Mouse (Mus musculus): ENCODE results near the gene Sos2. TPM values are rescaled to one million over a fixed set of nuclear protein-coding genes. Genes with fewer than 3 reads are reported as not detected.

Gene Sos2
- 9.8 and 10.8 TPM in 2 replicates for total RNA-seq (2012; rRNA removed)
- polyA plus RNA-seq (2012; ENCODE audit: insufficient read depth in 1 of 2, insufficient read length in 2 of 2, low read depth in 1 of 2, low replicate concordance in 2 of 2, missing spikeins in 1 of 2): 10 to 100 TPM in 1 of 2 experiments, not detected in 1; 17.8 TPM

- DNase-seq (ENCODE audit: low read depth, low spot score): peak; percentile 37
- peaks cover 9 to 16% of the 10 kb centered on the region in 2 experiments; a peak in 2 of 4 replicates for H3K4me1 ChIP-seq (ENCODE audit: control insufficient read depth in 1 of 2, insufficient read depth in 2 of 2, low read length in 2 of 2)
- TF ChIP-seq MAX (IDR thresholded peaks at IDR 0.05; ENCODE audit: low read length) (no peak), NELFE (IDR thresholded peaks at IDR 0.05; ENCODE audit: low read depth, low read length) (0 out of 2 replicates have a peak, but pooled peaks have one; percentile 6)
These were observed at the start of gene Sos2 for GRCm38 (mm10) chr12:69681566-69682061. Gene Sos2, minus strand, starts transcription at chr12:69681852.

GRCm38 (mm10) chr12:69730306-69730705, 48.7 kb upstream of the Sos2 start:
- H3K9ac ChIP-seq (ENCODE audit: control insufficient read depth, low read depth, low read length, poor library complexity, severe bottlenecking): no peak overlapping the region
- H3K79me2 ChIP-seq (ENCODE audit: control insufficient read depth, insufficient read depth, low read length, poor library complexity): peaks cover 2% of the 10 kb centered on the region; the same call in 1 of the 2 replicates
- no peaks in the 10 kb centered on the region for H3K27me3 ChIP-seq (ENCODE audit: control insufficient read depth in 1 of 2, insufficient read depth in 2 of 2, low read length in 2 of 2)
- H3K4me1 ChIP-seq (ENCODE audit: control insufficient read depth in 1 of 2, insufficient read depth in 2 of 2, low read length in 2 of 2): peaks cover 3 to 7% of the 10 kb centered on the region in 2 experiments; a peak in 2 of 4 replicates
- 0 out of 2 replicates have a peak, but pooled peaks have one; percentile 5 for TF ChIP-seq GATA1 (IDR thresholded peaks at IDR 0.05; ENCODE audit: low read depth, low read length)
- no peak for TF ChIP-seq MEF2A (IDR thresholded peaks at IDR 0.05; ENCODE audit: extremely low read depth, insufficient replicate concordance, low read depth, low read length, poor library complexity, severe bottlenecking)
- no peak for TF ChIP-seq USF1 (IDR thresholded peaks at IDR 0.05; ENCODE audit: low read depth, low read length)
- no peak for TF ChIP-seq NRF1 (IDR thresholded peaks at IDR 0.05; ENCODE audit: insufficient read depth, low read depth, low read length, poor library complexity, severe bottlenecking)
- no peak for TF ChIP-seq CTCF (IDR thresholded peaks at IDR 0.05 in 2 of 3, conservative IDR thresholded peaks at IDR 0.05 in 1 of 3; ENCODE audit: control insufficient read depth in 1 of 3, insufficient read depth in 1 of 3, low read depth in 2 of 3, low read length in 3 of 3, poor library complexity in 1 of 3, severe bottlenecking in 1 of 3)
- TF ChIP-seq SMC3 (IDR thresholded peaks at IDR 0.05; ENCODE audit: low read depth, low read length): no peak
- TF ChIP-seq ZNF384 (IDR thresholded peaks at IDR 0.05; ENCODE audit: low read depth, low read length): no peak
- TF ChIP-seq MAFK (IDR thresholded peaks at IDR 0.05; ENCODE audit: borderline replicate concordance, low read depth, low read length): no peak
- H3K36me3 ChIP-seq (ENCODE audit: control insufficient read depth in 1 of 2, insufficient read depth in 2 of 2, low read length in 2 of 2): peaks cover 0 to 9% of the 10 kb centered on the region in 2 experiments; a peak in 2 of 4 replicates
- H3K27ac ChIP-seq (ENCODE audit: control insufficient read depth, low read depth, low read length): no peak overlapping the region
- no peaks in the 10 kb centered on the region for H3K9me3 ChIP-seq (replicated peaks; ENCODE audit: insufficient read depth, low read length)
- DNase-seq (ENCODE audit: low read depth, low spot score): no peak
- H3K4me3 ChIP-seq (ENCODE audit: control insufficient read depth in 1 of 2, insufficient read depth in 1 of 2, low read depth in 2 of 2, low read length in 2 of 2): no peak overlapping the region

More at GRCm38 (mm10) chr12:69681566-69682061, at the start of gene Sos2:
- peak within 1 kb of the TSS; percentile 99 for H3K9ac ChIP-seq (ENCODE audit: control insufficient read depth, low read depth, low read length, poor library complexity, severe bottlenecking)
- H3K27ac ChIP-seq (ENCODE audit: control insufficient read depth, low read depth, low read length): peak within 1 kb of the TSS; percentile 82
- peak within 1 kb of the TSS; percentile 72 to 94 for H3K4me3 ChIP-seq (ENCODE audit: control insufficient read depth in 1 of 2, insufficient read depth in 1 of 2, low read depth in 2 of 2, low read length in 2 of 2)
- H3K79me2 ChIP-seq (ENCODE audit: control insufficient read depth, insufficient read depth, low read length, poor library complexity): peaks cover 39% of the 10 kb centered on the region
- no peaks in the 10 kb centered on the region for H3K27me3 ChIP-seq (ENCODE audit: control insufficient read depth in 1 of 2, insufficient read depth in 2 of 2, low read length in 2 of 2)
- H3K36me3 ChIP-seq (ENCODE audit: control insufficient read depth in 1 of 2, insufficient read depth in 2 of 2, low read length in 2 of 2): peaks cover 0 to 12% of the 10 kb centered on the region in 2 experiments; a peak in 2 of 4 replicates
- no peaks in the 10 kb centered on the region for H3K9me3 ChIP-seq (replicated peaks; ENCODE audit: insufficient read depth, low read length)

GRCm38 (mm10) chr12:69729246-69729645, 47.6 kb upstream of the Sos2 start:
- no peak for TF ChIP-seq UBTF (IDR thresholded peaks at IDR 0.05; ENCODE audit: borderline replicate concordance, insufficient read depth, low read depth, low read length)
- TF ChIP-seq ZNF384 (IDR thresholded peaks at IDR 0.05; ENCODE audit: low read depth, low read length): no peak
- no peak for TF ChIP-seq NELFE (IDR thresholded peaks at IDR 0.05; ENCODE audit: low read depth, low read length)
- TF ChIP-seq ZC3H11A (IDR thresholded peaks at IDR 0.05; ENCODE audit: low read depth, low read length): no peak
- TF ChIP-seq MAX (IDR thresholded peaks at IDR 0.05; ENCODE audit: low read length): no peak
- no peak for TF ChIP-seq HCFC1 (IDR thresholded peaks at IDR 0.05; ENCODE audit: low read depth, low read length)
- TF ChIP-seq SMC3 (IDR thresholded peaks at IDR 0.05; ENCODE audit: low read depth, low read length): no peak
- TF ChIP-seq USF1 (IDR thresholded peaks at IDR 0.05; ENCODE audit: low read depth, low read length): no peak
- no peak for TF ChIP-seq RCOR1 (IDR thresholded peaks at IDR 0.05; ENCODE audit: low read depth, low read length)
- TF ChIP-seq RAD21 (IDR thresholded peaks at IDR 0.05; ENCODE audit: low read depth, low read length): no peak
- no peak for DNase-seq (ENCODE audit: low read depth, low spot score)
- peaks cover 6% of the 10 kb centered on the region for H3K79me2 ChIP-seq (ENCODE audit: control insufficient read depth, insufficient read depth, low read length, poor library complexity)
- no peak overlapping the region for H3K4me3 ChIP-seq (ENCODE audit: control insufficient read depth in 1 of 2, insufficient read depth in 1 of 2, low read depth in 2 of 2, low read length in 2 of 2)
- peaks cover 3 to 7% of the 10 kb centered on the region in 2 experiments; a peak in 2 of 4 replicates for H3K4me1 ChIP-seq (ENCODE audit: control insufficient read depth in 1 of 2, insufficient read depth in 2 of 2, low read length in 2 of 2)
- H3K27ac ChIP-seq (ENCODE audit: control insufficient read depth, low read depth, low read length): no peak overlapping the region
- no peaks in the 10 kb centered on the region for H3K27me3 ChIP-seq (ENCODE audit: control insufficient read depth in 1 of 2, insufficient read depth in 2 of 2, low read length in 2 of 2)
- no peak overlapping the region for H3K9ac ChIP-seq (ENCODE audit: control insufficient read depth, low read depth, low read length, poor library complexity, severe bottlenecking)
- H3K36me3 ChIP-seq (ENCODE audit: control insufficient read depth in 1 of 2, insufficient read depth in 2 of 2, low read length in 2 of 2): peaks cover 0 to 9% of the 10 kb centered on the region in 2 experiments; a peak in 2 of 4 replicates
- H3K9me3 ChIP-seq (replicated peaks; ENCODE audit: insufficient read depth, low read length): no peaks in the 10 kb centered on the region
